Mouse (Mus musculus): ENCODE data around the gene Zfp446. TPM values are rescaled to one million over a fixed set of nuclear protein-coding genes. Genes with fewer than 3 reads are reported as not detected.
A peak's percentile ranks its signal among the peaks of the same experiment; 100 is the strongest.

The Zfp446 gene
- polyA plus RNA-seq, 1 experiment from 2014 or later, result 10.4 TPM

GRCm38 (mm10) chr7:13031983-13032382, 54.3 kb downstream of the Zfp446 start:
- Histone ChIP-seq H3K9ac (ENCODE audit: low read length) (no peak overlapping the region), H3K27ac (ENCODE audit: low read length) (no peak overlapping the region), H3K4me1 (replicated peaks; ENCODE audit: control insufficient read depth, insufficient read depth, low read length) (peaks cover 20% of the 10 kb centered on the region), H3K27me3 (ENCODE audit: control insufficient read depth, insufficient read depth, low read depth, low read length) (no peaks in the 10 kb centered on the region), H3K36me3 (ENCODE audit: control insufficient read depth, insufficient read depth, low read length) (peaks cover 65% of the 10 kb centered on the region), H3K9me3 (ENCODE audit: control insufficient read depth, low read length) (no peaks in the 10 kb centered on the region), H3K4me3 (ENCODE audit: low read length) (no peak overlapping the region), H3K4me2 (ENCODE audit: low read depth, low read length) (no peak overlapping the region)
- ATAC-seq (ENCODE audit: low read depth), result no peak
- 86% methylated on average over 2 of the region's 2 CpGs for WGBS

GRCm38 (mm10) chr7:13032541-13032940, 54.9 kb downstream of the Zfp446 start:
- no peak overlapping the region for H3K27ac ChIP-seq (ENCODE audit: low read length)
- WGBS, result 83% methylated on average over 7 of the region's 7 CpGs
- no peaks in the 10 kb centered on the region for H3K9me3 ChIP-seq (ENCODE audit: control insufficient read depth, low read length)
- H3K4me1 ChIP-seq (replicated peaks; ENCODE audit: control insufficient read depth, insufficient read depth, low read length), result peaks cover 20% of the 10 kb centered on the region
- no peak overlapping the region for H3K4me3 ChIP-seq (ENCODE audit: low read length)
- peaks cover 61% of the 10 kb centered on the region for H3K36me3 ChIP-seq (ENCODE audit: control insufficient read depth, insufficient read depth, low read length)
- ATAC-seq (ENCODE audit: low read depth), result no peak
- H3K27me3 ChIP-seq (ENCODE audit: control insufficient read depth, insufficient read depth, low read depth, low read length), result no peaks in the 10 kb centered on the region
- H3K9ac ChIP-seq (ENCODE audit: low read length), result no peak overlapping the region
- no peak overlapping the region for H3K4me2 ChIP-seq (ENCODE audit: low read depth, low read length)

DNA sequence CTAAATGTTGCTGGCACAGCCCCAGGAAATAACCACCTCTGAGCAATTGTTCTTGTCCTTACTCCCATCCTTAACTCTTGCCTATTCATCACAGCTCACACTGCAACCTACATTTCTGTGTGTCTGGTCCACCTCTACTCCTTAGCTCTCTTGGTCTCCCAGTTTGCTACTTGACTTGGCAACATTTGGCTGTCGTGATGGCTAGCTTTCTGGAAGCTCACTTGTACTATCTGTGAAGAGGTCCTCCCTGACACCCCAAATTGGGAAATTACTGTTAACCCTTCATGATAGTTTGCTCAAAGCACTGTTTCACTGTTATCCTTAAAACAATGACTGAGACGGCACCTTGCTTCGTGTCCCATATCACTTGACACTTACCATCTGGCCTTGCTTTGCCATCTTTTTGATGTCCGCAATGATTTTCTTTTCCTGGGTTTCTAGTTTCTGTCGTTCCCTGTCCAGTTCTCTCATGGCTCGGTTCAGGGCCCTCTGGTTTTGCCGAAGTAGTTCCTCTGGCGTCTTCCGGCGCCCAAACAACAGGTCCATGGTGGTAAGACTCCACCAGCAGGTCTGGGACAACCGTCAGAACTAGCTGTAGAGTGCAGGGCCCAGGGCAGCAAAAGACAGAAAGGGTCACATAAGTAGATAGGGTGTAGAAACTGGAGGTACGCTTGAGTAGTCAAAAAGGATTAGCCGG, 56.0 kb downstream of the Zfp446 start:
- H3K4me3 ChIP-seq (ENCODE audit: low read length), result peak overlapping the region; percentile 67
- WGBS, result 38% methylated on average over 13 of the region's 13 CpGs
- no peak for ATAC-seq (ENCODE audit: low read depth)
- H3K9me3 ChIP-seq (ENCODE audit: control insufficient read depth, low read length), result no peaks in the 10 kb centered on the region
- peaks cover 51% of the 10 kb centered on the region for H3K36me3 ChIP-seq (ENCODE audit: control insufficient read depth, insufficient read depth, low read length)
- H3K27me3 ChIP-seq (ENCODE audit: control insufficient read depth, insufficient read depth, low read depth, low read length), result no peaks in the 10 kb centered on the region
- H3K4me1 ChIP-seq (replicated peaks; ENCODE audit: control insufficient read depth, insufficient read depth, low read length), result peaks cover 20% of the 10 kb centered on the region
- peak overlapping the region; percentile 80 for H3K4me2 ChIP-seq (ENCODE audit: low read depth, low read length)
- peak overlapping the region; percentile 86 for H3K27ac ChIP-seq (ENCODE audit: low read length)
- H3K9ac ChIP-seq (ENCODE audit: low read length), result peak overlapping the region; percentile 77

- Histone ChIP-seq H3K4me2 (ENCODE audit: low read depth, low read length) (peak within 1 kb of the TSS; percentile 80), H3K27ac (ENCODE audit: low read length) (peak within 1 kb of the TSS; percentile 86), H3K9me3 (ENCODE audit: control insufficient read depth, low read length) (no peaks in the 10 kb centered on the region), H3K9ac (ENCODE audit: low read length) (peak within 1 kb of the TSS; percentile 77), H3K4me3 (ENCODE audit: low read length) (peak within 1 kb of the TSS; percentile 67), H3K36me3 (ENCODE audit: control insufficient read depth, insufficient read depth, low read length) (peaks cover 43% of the 10 kb centered on the region), H3K4me1 (replicated peaks; ENCODE audit: control insufficient read depth, insufficient read depth, low read length) (peaks cover 27% of the 10 kb centered on the region), H3K27me3 (ENCODE audit: control insufficient read depth, insufficient read depth, low read depth, low read length) (no peaks in the 10 kb centered on the region)
- 0% methylated on average over 45 of the region's 45 CpGs for WGBS
- peak; percentile 74 for ATAC-seq (ENCODE audit: low read depth)
Observed at GRCm38 (mm10) chr7:13034148-13034977, 56.7 kb downstream of the Zfp446 start, which contains the start of gene Chmp2a. Gene Chmp2a (minus strand): TSS chr7:13034807.

Other genes with a start within 250 kb of the Zfp446 start
- not detected in 2 replicates for gene Vmn2r56, start 242.8 kb upstream of the Zfp446 start, polyA plus RNA-seq (2015; fragmentation: Nextera tagmentation; extraction: Ambion mirVana)
- gene Zscan18, start 174.2 kb upstream of the Zfp446 start, polyA plus RNA-seq (2015; fragmentation: Nextera tagmentation; extraction: Ambion mirVana), result 5.6 and 6.5 TPM in 2 replicates
- gene Zfp329, start 159.0 kb upstream of the Zfp446 start, polyA plus RNA-seq (2015; fragmentation: Nextera tagmentation; extraction: Ambion mirVana), result 13.6 and 14.5 TPM in 2 replicates
- gene Zfp110, start 143.1 kb upstream of the Zfp446 start, polyA plus RNA-seq (2015; fragmentation: Nextera tagmentation; extraction: Ambion mirVana), result 45.5 and 46.4 TPM in 2 replicates
- 4.1 and 4.7 TPM in 2 replicates for gene Zfp128, start 96.7 kb upstream of the Zfp446 start, polyA plus RNA-seq (2015; fragmentation: Nextera tagmentation; extraction: Ambion mirVana)
- gene Zscan22, start 80.0 kb upstream of the Zfp446 start, polyA plus RNA-seq (2015; fragmentation: Nextera tagmentation; extraction: Ambion mirVana), result 16.7 and 17.1 TPM in 2 replicates
- gene Rps5, start 55.6 kb upstream of the Zfp446 start, polyA plus RNA-seq (2015; fragmentation: Nextera tagmentation; extraction: Ambion mirVana), result 950 and 1,039 TPM in 2 replicates
- 1.4 and 1.8 TPM in 2 replicates for gene Rnf225, start 50.4 kb upstream of the Zfp446 start, polyA plus RNA-seq (2015; fragmentation: Nextera tagmentation; extraction: Ambion mirVana)
- gene Zfp324, start 12.0 kb upstream of the Zfp446 start, polyA plus RNA-seq (2015; fragmentation: Nextera tagmentation; extraction: Ambion mirVana), result 9.7 and 10.6 TPM in 2 replicates
- 0.57 TPM in 1 of 2 replicates, not detected in the other for gene Slc27a5, start 20.3 kb downstream of the Zfp446 start, polyA plus RNA-seq (2015; fragmentation: Nextera tagmentation; extraction: Ambion mirVana)
- 190 and 195 TPM in 2 replicates for gene Trim28, start 21.3 kb downstream of the Zfp446 start, polyA plus RNA-seq (2015; fragmentation: Nextera tagmentation; extraction: Ambion mirVana)
- gene Zbtb45, start 32.2 kb downstream of the Zfp446 start, polyA plus RNA-seq (2015; fragmentation: Nextera tagmentation; extraction: Ambion mirVana), result 28.1 and 28.2 TPM in 2 replicates
- gene Chmp2a, start 57.0 kb downstream of the Zfp446 start, polyA plus RNA-seq (2015; fragmentation: Nextera tagmentation; extraction: Ambion mirVana), result 157 and 173 TPM in 2 replicates
- gene Ube2m, start 60.4 kb downstream of the Zfp446 start, polyA plus RNA-seq (2015; fragmentation: Nextera tagmentation; extraction: Ambion mirVana), result 25.8 and 31.6 TPM in 2 replicates
- gene Mzf1, start 76.9 kb downstream of the Zfp446 start, polyA plus RNA-seq (2015; fragmentation: Nextera tagmentation; extraction: Ambion mirVana), result 4.2 and 5.1 TPM in 2 replicates
- gene Vmn1r85, start 117.3 kb downstream of the Zfp446 start, polyA plus RNA-seq (2015; fragmentation: Nextera tagmentation; extraction: Ambion mirVana), result not detected in 2 replicates
- not detected in 2 replicates for gene Vmn1r86, start 142.1 kb downstream of the Zfp446 start, polyA plus RNA-seq (2015; fragmentation: Nextera tagmentation; extraction: Ambion mirVana)
- not detected in 2 replicates for gene Vmn1r87, start 162.3 kb downstream of the Zfp446 start, polyA plus RNA-seq (2015; fragmentation: Nextera tagmentation; extraction: Ambion mirVana)
- not detected in 2 replicates for gene Vmn1r88, start 181.7 kb downstream of the Zfp446 start, polyA plus RNA-seq (2015; fragmentation: Nextera tagmentation; extraction: Ambion mirVana)
- not detected in 2 replicates for gene Vmn1r89, start 235.2 kb downstream of the Zfp446 start, polyA plus RNA-seq (2015; fragmentation: Nextera tagmentation; extraction: Ambion mirVana)